Mouse (Mus musculus) kidney, adult 2 months (tissue): ENCODE data around the gene Acot5. TPM values are rescaled to one million over a fixed set of nuclear protein-coding genes. Genes with fewer than 3 reads are reported as not detected.

ENCODE experiments used
- DNase-seq: peaks from one replicate; pipeline ENCODE4 v3.0.0; 2021
- H3K27ac ChIP-seq: fragments of 200-500 bp; 2 replicates; pipeline ENCODE4 v1.5.1; 2012; ENCODE audit warnings: low read depth, low read length, control low read depth, inconsistent platforms; ENCODE audit not compliant: insufficient read depth
- H3K27me3 ChIP-seq: fragments of 200-500 bp; replicated peaks from 2 replicates; pipeline ENCODE4 v1.6.1; 2012; ENCODE audit warnings: mild to moderate bottlenecking, moderate library complexity, low read length, inconsistent platforms; ENCODE audit not compliant: control insufficient read depth, insufficient read depth
- H3K36me3 ChIP-seq: fragments of 200-500 bp; 2 replicates; pipeline ENCODE4 v1.6.1; 2012; ENCODE audit warnings: mild to moderate bottlenecking, moderate library complexity, low read length, inconsistent platforms; ENCODE audit not compliant: control insufficient read depth, insufficient read depth
- H3K4me1 ChIP-seq: fragments of 200-500 bp; 2 replicates; pipeline ENCODE4 v1.6.1; 2011; ENCODE audit warnings: low read length; ENCODE audit not compliant: control insufficient read depth, insufficient read depth
- H3K4me3 ChIP-seq: fragments of 200-500 bp; 2 replicates; pipeline ENCODE4 v1.5.1; 2011; ENCODE audit warnings: mild to moderate bottlenecking, low read depth, low read length, control low read depth; ENCODE audit not compliant: insufficient read depth
- CTCF ChIP-seq: fragments of 200-500 bp; conservative IDR thresholded peaks from 2 replicates; pipeline ENCODE4 v1.5.1; 2011; ENCODE audit warnings: low read depth, mild to moderate bottlenecking, control low read depth, low read length, moderate library complexity, mixed read lengths; ENCODE audit not compliant: insufficient read depth, insufficient read length
- POLR2A ChIP-seq: fragments of 200-500 bp; IDR thresholded peaks from one replicate; pipeline ENCODE4 v1.6.1; 2011; ENCODE audit warnings: low read depth, low read length, control low read depth
- WGBS: fragments of 180-500 bp; shearing (Covaris S2); methylation state at CpG from one replicate; pipeline ENCODE4 v1.1.7; 2018; 5-methylcytosine and 5-hydroxymethylcytosine counted together
- polyA plus RNA-seq: library from polyadenylated mRNA; depleted of rRNA; stranded (reverse); fragments of >200 nt; gene quantifications from 2 replicates; pipeline ENCODE4 v1.2.3, GENCODE M21; 2012; rRNA removed

The Acot5 gene
- polyA plus RNA-seq, 1 experiment: 0.16 TPM

GRCm38 (mm10) chr12:84119584-84119983 lies 50.5 kb downstream of the Acot5 start:
- H3K36me3 ChIP-seq: no peaks in the 10 kb centered on the region
- WGBS: 93% methylated on average over 5 of the region's 5 CpGs
- no peak overlapping the region for H3K27ac ChIP-seq
- H3K27me3 ChIP-seq: no peaks in the 10 kb centered on the region
- H3K4me3 ChIP-seq: no peak overlapping the region
- no peak for TF ChIP-seq POLR2A
- TF ChIP-seq CTCF: no peak
- H3K4me1 ChIP-seq: peaks cover 6% of the 10 kb centered on the region; the same call in 1 of the 2 replicates
- DNase-seq: no peak

Other genes starting within 250 kb of the Acot5 start
- 63.7 and 76.5 TPM in 2 replicates for gene Numb, start 147.4 kb upstream of the Acot5 start, polyA plus RNA-seq
- 5.7 and 7.4 TPM in 2 replicates for gene Riox1, start 118.7 kb upstream of the Acot5 start, polyA plus RNA-seq
- gene Heatr4, start 84.5 kb upstream of the Acot5 start, polyA plus RNA-seq: 0.04 TPM in 1 of 2 replicates, not detected in the other
- 32.8 and 32.9 TPM in 2 replicates for gene Acot2, start 81.5 kb upstream of the Acot5 start, polyA plus RNA-seq
- 67.8 and 73.1 TPM in 2 replicates for gene Acot1, start 59.8 kb upstream of the Acot5 start, polyA plus RNA-seq
- 47.8 and 63.5 TPM in 2 replicates for gene Acot4, start 30.9 kb upstream of the Acot5 start, polyA plus RNA-seq
- 0.35 TPM in 1 of 2 replicates, not detected in the other for gene Gm49366, start 30.4 kb upstream of the Acot5 start, polyA plus RNA-seq
- gene Acot3, start 17.2 kb upstream of the Acot5 start, polyA plus RNA-seq: 30.7 and 37.0 TPM in 2 replicates
- 6.9 and 7.1 TPM in 2 replicates for gene Acot6, start 31.3 kb downstream of the Acot5 start, polyA plus RNA-seq
- gene Dnal1, start 45.0 kb downstream of the Acot5 start, polyA plus RNA-seq: 5.0 and 6.3 TPM in 2 replicates
- gene Pnma1, start 79.2 kb downstream of the Acot5 start, polyA plus RNA-seq: 0.05 TPM in 1 of 2 replicates, not detected in the other
- 6.7 and 7.4 TPM in 2 replicates for gene Elmsan1, start 149.6 kb downstream of the Acot5 start, polyA plus RNA-seq
- gene Ptgr2, start 215.9 kb downstream of the Acot5 start, polyA plus RNA-seq: 31.0 and 50.5 TPM in 2 replicates
- gene Zfp410, start 247.5 kb downstream of the Acot5 start, polyA plus RNA-seq: 18.8 and 23.8 TPM in 2 replicates